Mouse (Mus musculus): ENCODE results near the gene Tprn. TPM values are rescaled to one million over a fixed set of nuclear protein-coding genes. Genes with fewer than 3 reads are reported as not detected.
A peak's percentile ranks its signal among the peaks of the same experiment; 100 is the strongest.

The Tprn gene
- total and polyA plus RNA-seq, 3 experiments = 8.1 to 51.5 (median 22.0) TPM

DNA sequence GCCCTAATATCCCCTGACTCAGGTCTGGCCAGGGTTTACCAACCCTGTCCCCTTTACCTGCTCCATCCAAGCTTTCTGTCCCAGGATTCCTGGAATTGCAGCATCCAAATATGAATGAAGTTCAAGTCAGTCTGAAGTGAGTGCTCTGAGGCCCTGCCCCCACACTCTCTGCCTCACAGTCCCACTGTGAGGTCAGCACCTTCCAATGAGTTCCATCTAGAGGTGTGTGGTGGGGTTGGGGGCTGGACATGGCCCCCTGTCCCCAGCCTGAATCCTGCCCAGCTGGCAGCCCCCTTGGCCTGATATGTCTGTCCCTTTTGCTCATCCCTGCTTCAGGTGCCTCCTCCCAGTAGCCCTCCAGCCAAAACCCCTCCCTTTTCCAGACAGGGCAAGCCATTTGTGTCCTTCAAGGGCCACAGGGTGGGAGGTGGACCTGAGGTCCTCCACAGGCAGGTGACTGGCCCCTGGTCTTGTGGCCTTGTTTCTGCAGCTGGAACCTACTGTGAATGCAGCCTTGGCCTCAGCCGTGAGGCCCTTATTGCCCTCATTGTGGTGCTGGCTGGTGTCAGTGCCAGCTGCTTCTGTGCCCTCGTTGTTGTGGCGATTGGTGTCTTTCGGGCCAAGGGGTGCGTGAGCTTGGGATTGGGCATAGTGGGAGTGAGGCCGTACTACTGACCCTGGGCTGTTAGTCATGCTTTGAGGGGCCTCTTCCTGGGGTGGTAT lies 25.7 kb downstream of the Tprn start, which contains the start of gene Tmem210:
Tmem210 (plus strand) TSS at position 219 of the 723 bp plus-strand sequence.
- peaks cover 43% of the 10 kb centered on the region for H3K27me3 ChIP-seq (ENCODE audit: insufficient read depth, low read length)
- no peak within 1 kb of the TSS for H3K4me3 ChIP-seq (ENCODE audit: low read depth, low read length)
- peaks cover 39% of the 10 kb centered on the region for H3K36me3 ChIP-seq (replicated peaks)
- DNase-seq (ENCODE audit: low spot score) = no peak
- H3K4me1 ChIP-seq (ENCODE audit: insufficient read depth, low read depth, low read length) = peaks cover 26% of the 10 kb centered on the region
- ATAC-seq (ENCODE audit: extremely low read depth, insufficient number of reproducible peaks, low FRiP score, poor library complexity, severe bottlenecking) = no peak
- TF ChIP-seq GATA1 (IDR thresholded peaks at IDR 0.05; ENCODE audit: borderline replicate concordance, low read length) (no peak), GATA2 (IDR thresholded peaks at IDR 0.05; ENCODE audit: borderline replicate concordance, low read depth, low read length) (no peak), TAL1 (conservative IDR thresholded peaks at IDR 0.05; ENCODE audit: low read depth, low read length) (no peak), POLR2AphosphoS5 (IDR thresholded peaks at IDR 0.05; ENCODE audit: insufficient replicate concordance, low read depth, low read length) (no peak), CTCF (IDR thresholded peaks at IDR 0.05; ENCODE audit: low read depth, low read length) (no peak)
- H3K9me3 ChIP-seq (replicated peaks) = no peaks in the 10 kb centered on the region

DNA sequence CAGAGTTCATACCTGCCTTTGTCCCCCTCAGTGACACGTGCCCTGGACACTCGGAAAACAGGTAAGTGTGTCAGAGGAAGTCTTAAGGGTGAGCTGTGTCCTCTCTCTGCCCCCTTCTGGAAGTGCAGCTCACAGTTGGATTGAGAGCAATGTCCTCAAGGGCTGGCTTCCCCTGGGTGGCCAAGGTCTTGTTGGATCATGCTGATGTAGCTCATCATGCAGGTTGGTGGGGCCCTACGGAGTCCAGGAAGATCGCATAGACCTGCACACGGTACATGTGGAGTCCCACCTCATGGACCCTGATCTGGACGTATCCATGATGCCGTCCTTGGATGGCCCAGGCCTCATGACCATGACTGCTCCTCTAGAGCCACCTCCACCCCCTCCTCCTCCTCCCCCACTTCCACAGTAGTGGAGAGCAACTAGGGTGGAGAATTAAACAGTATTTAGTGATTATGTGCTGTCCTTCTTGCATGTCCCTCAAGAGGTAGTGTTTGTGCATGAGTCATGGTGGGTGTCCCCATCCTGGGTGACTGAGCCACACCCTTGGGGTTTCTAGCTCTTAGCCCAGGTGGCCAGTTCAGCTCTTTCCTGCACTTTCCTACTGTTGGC lies 26.4 kb downstream of the Tprn start:
- H3K36me3 ChIP-seq (replicated peaks) = peaks cover 32% of the 10 kb centered on the region
- H3K4me3 ChIP-seq (ENCODE audit: low read depth, low read length) = no peak overlapping the region
- peaks cover 26% of the 10 kb centered on the region for H3K4me1 ChIP-seq (ENCODE audit: insufficient read depth, low read depth, low read length)
- no peak for DNase-seq (ENCODE audit: low spot score)
- no peak for TF ChIP-seq GATA2 (IDR thresholded peaks at IDR 0.05; ENCODE audit: borderline replicate concordance, low read depth, low read length)
- no peak for TF ChIP-seq CTCF (IDR thresholded peaks at IDR 0.05; ENCODE audit: low read depth, low read length)
- TF ChIP-seq GATA1 (IDR thresholded peaks at IDR 0.05; ENCODE audit: borderline replicate concordance, low read length) = no peak
- TF ChIP-seq POLR2AphosphoS5 (IDR thresholded peaks at IDR 0.05; ENCODE audit: insufficient replicate concordance, low read depth, low read length) = no peak
- no peak for TF ChIP-seq TAL1 (conservative IDR thresholded peaks at IDR 0.05; ENCODE audit: low read depth, low read length)
- peaks cover 49% of the 10 kb centered on the region for H3K27me3 ChIP-seq (ENCODE audit: insufficient read depth, low read length)
- no peaks in the 10 kb centered on the region for H3K9me3 ChIP-seq (replicated peaks)
- no peak for ATAC-seq (ENCODE audit: extremely low read depth, insufficient number of reproducible peaks, low FRiP score, poor library complexity, severe bottlenecking)

DNA sequence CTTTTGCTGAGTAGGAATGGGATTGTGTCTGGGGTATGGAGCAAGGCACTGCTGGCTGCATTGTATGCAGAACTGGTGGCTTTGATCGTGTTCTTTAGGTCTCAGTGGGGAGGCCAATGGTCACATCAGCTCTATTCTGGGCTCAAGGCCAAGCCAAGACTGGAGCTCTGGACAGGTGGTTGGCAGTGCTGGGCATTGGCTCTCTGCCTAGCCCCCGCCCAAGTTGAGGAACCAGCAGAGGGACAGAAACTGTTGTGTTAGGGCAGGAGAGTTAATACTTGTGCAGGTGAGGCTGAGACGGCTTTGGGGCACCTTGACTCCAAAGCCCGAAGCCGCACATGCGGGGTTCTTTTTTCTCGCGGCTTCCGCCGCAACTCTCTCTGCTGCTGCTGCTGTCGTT lies 27.2 kb downstream of the Tprn start, which contains the start of gene Lrrc26:
Lrrc26 (plus strand) TSS at position 265 of the 400 bp plus-strand sequence.
- DNase-seq (ENCODE audit: low spot score) (no peak), ATAC-seq (ENCODE audit: extremely low read depth, insufficient number of reproducible peaks, low FRiP score, poor library complexity, severe bottlenecking) (no peak)
- Histone ChIP-seq H3K27me3 (ENCODE audit: insufficient read depth, low read length) (peaks cover 57% of the 10 kb centered on the region), H3K9me3 (replicated peaks) (no peaks in the 10 kb centered on the region), H3K4me1 (ENCODE audit: insufficient read depth, low read depth, low read length) (peaks cover 26% of the 10 kb centered on the region), H3K36me3 (replicated peaks) (peaks cover 24% of the 10 kb centered on the region), H3K4me3 (ENCODE audit: low read depth, low read length) (peak within 1 kb of the TSS; percentile 20; the same call in 1 of the 2 replicates)
- TF ChIP-seq GATA2 (IDR thresholded peaks at IDR 0.05; ENCODE audit: borderline replicate concordance, low read depth, low read length) (no peak), TAL1 (conservative IDR thresholded peaks at IDR 0.05; ENCODE audit: low read depth, low read length) (no peak), CTCF (IDR thresholded peaks at IDR 0.05; ENCODE audit: low read depth, low read length) (no peak), GATA1 (IDR thresholded peaks at IDR 0.05; ENCODE audit: borderline replicate concordance, low read length) (no peak), POLR2AphosphoS5 (IDR thresholded peaks at IDR 0.05; ENCODE audit: insufficient replicate concordance, low read depth, low read length) (no peak)

DNA sequence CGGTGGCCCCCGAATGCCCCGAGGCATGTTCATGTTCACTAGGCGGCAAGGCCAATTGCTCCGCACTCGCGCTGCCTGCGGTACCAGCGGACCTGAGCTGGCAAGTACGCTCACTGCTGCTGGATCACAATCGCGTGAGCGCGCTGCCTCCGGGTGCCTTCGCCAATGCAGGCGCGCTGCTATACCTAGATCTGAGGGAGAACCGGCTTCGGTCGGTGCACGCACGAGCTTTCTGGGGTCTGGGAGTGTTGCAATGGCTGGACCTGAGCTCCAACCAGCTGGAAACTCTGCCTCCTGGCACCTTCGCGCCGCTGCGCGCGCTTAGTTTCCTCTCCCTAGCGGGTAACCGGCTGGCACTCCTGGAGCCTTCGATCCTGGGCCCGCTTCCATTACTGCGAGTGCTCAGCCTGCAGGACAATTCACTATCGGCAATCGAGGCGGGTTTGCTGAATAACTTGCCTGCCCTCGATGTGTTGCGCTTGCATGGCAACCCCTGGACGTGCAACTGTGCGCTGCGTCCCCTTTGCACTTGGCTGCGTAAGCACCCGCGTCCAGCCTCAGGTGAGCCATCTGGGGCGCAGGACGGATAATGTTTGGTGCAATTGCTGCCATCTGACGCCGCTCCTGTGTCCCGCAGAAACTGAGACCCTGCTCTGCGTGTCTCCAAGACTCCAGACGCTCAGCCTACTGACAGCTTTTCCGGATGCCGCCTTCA lies 27.8 kb downstream of the Tprn start:
- ATAC-seq (ENCODE audit: extremely low read depth, insufficient number of reproducible peaks, low FRiP score, poor library complexity, severe bottlenecking) = no peak
- peaks cover 63% of the 10 kb centered on the region for H3K27me3 ChIP-seq (ENCODE audit: insufficient read depth, low read length)

DNA sequence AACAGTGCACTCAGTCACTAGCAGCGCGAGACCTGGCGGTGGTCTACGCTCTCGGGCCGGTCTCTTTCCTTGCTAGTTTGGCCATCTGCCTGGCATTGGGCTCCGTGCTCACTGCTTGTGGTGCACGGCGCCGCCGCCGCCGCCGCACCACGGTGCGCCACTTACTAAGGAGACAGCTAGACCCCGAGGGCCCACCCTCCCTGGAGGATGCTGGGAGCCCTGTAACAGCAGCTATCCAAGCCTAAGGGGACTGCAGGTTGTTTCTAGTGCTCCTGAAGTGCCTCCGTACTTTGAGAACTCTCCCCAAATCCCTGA lies 28.4 kb downstream of the Tprn start:
- Histone ChIP-seq H3K27me3 (ENCODE audit: insufficient read depth, low read length) (peaks cover 69% of the 10 kb centered on the region), H3K36me3 (replicated peaks) (peaks cover 13% of the 10 kb centered on the region), H3K4me1 (ENCODE audit: insufficient read depth, low read depth, low read length) (peaks cover 26% of the 10 kb centered on the region), H3K9me3 (replicated peaks) (no peaks in the 10 kb centered on the region), H3K4me3 (ENCODE audit: low read depth, low read length) (no peak overlapping the region)
- TF ChIP-seq TAL1 (conservative IDR thresholded peaks at IDR 0.05; ENCODE audit: low read depth, low read length) = no peak
- TF ChIP-seq GATA1 (IDR thresholded peaks at IDR 0.05; ENCODE audit: borderline replicate concordance, low read length) = no peak
- TF ChIP-seq CTCF (IDR thresholded peaks at IDR 0.05; ENCODE audit: low read depth, low read length) = no peak
- no peak for TF ChIP-seq POLR2AphosphoS5 (IDR thresholded peaks at IDR 0.05; ENCODE audit: insufficient replicate concordance, low read depth, low read length)
- no peak for DNase-seq (ENCODE audit: low spot score)
- ATAC-seq (ENCODE audit: extremely low read depth, insufficient number of reproducible peaks, low FRiP score, poor library complexity, severe bottlenecking) = no peak

More for the DNA sequence above, 27.8 kb downstream of the Tprn start:
- H3K9me3 ChIP-seq (replicated peaks) = no peaks in the 10 kb centered on the region
- peaks cover 26% of the 10 kb centered on the region for H3K4me1 ChIP-seq (ENCODE audit: insufficient read depth, low read depth, low read length)
- peaks cover 18% of the 10 kb centered on the region for H3K36me3 ChIP-seq (replicated peaks)
- TF ChIP-seq POLR2AphosphoS5 (IDR thresholded peaks at IDR 0.05; ENCODE audit: insufficient replicate concordance, low read depth, low read length) (no peak), TAL1 (conservative IDR thresholded peaks at IDR 0.05; ENCODE audit: low read depth, low read length) (no peak), CTCF (IDR thresholded peaks at IDR 0.05; ENCODE audit: low read depth, low read length) (no peak), GATA1 (IDR thresholded peaks at IDR 0.05; ENCODE audit: borderline replicate concordance, low read length) (no peak), GATA2 (IDR thresholded peaks at IDR 0.05; ENCODE audit: borderline replicate concordance, low read depth, low read length) (no peak)
- peak overlapping the region; percentile 20; the same call in 1 of the 2 replicates for H3K4me3 ChIP-seq (ENCODE audit: low read depth, low read length)
- DNase-seq (ENCODE audit: low spot score) = no peak

Measured in G1E (cell line).